Mouse (Mus musculus) myocyte (in vitro differentiated cells): ENCODE data around the gene Nxpe4.

ENCODE experiments used
- CEBPB ChIP-seq: IDR thresholded peaks from 2 replicates; pipeline ENCODE4 v1.6.1; 2011; ENCODE audit warnings: mild to moderate bottlenecking, moderate library complexity; ENCODE audit not compliant: poor library complexity, insufficient read depth, severe bottlenecking
- E2F4 ChIP-seq: IDR thresholded peaks from one replicate; pipeline ENCODE4 v1.6.1; 2011; ENCODE audit warnings: mild to moderate bottlenecking, control low read depth, moderate library complexity; ENCODE audit not compliant: insufficient read depth
- MYOD1 ChIP-seq, 3 experiments: IDR thresholded peaks; one replicate each; pipeline ENCODE4 v1.6.1; 2011; ENCODE audit warnings: control low read depth in 2 of 3, low read depth in 2 of 3, mild to moderate bottlenecking in 2 of 3, moderate library complexity in 1 of 3; ENCODE audit not compliant: insufficient read length in 2 of 3, control insufficient read depth in 1 of 3
- POLR2A ChIP-seq: IDR thresholded peaks from one replicate; pipeline ENCODE4 v1.6.1; 2011; ENCODE audit warnings: low read depth, mild to moderate bottlenecking, control low read depth, moderate library complexity; ENCODE audit not compliant: insufficient read length
- TCF12 ChIP-seq: IDR thresholded peaks from one replicate; pipeline ENCODE4 v1.6.1; 2011; ENCODE audit warnings: mild to moderate bottlenecking, control low read depth; ENCODE audit not compliant: poor library complexity, insufficient read depth, severe bottlenecking
- USF1 ChIP-seq: IDR thresholded peaks from one replicate; pipeline ENCODE4 v1.6.1; 2011; ENCODE audit warnings: low read depth, mild to moderate bottlenecking, control low read depth, moderate library complexity

DNA sequence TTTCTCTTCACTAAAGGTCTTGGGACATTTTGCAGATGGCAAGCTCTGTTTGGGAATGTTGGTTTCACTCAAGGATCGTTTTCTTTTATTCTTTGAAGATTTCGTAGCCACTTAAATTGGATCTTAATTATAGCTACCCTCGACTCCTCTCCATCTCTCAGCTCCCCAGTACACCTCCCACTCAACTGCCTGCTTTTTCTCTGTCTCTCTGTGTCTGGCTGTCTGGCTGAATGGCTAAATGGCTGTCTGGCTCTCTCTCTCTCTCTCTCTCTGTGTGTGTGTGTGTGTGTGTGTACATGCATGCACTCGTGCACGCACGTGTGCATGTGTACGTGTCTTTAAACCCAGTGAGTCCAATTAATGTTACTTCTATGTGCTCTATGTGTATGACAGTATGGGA lies 19.5 kb downstream of the Nxpe4 start:
- TF ChIP-seq POLR2A (no peak), E2F4 (no peak), CEBPB (no peak), TCF12 (no peak), MYOD1 (IDR thresholded peaks at IDR 0.05; ENCODE audit: control insufficient read depth in 1 of 3, insufficient read length in 2 of 3, low read depth in 2 of 3) (no peak), USF1 (no peak)
